Mouse (Mus musculus) neural tube, embryonic 13.5 days (tissue): ENCODE data around the gene Gm10491. TPM values are rescaled to one million over a fixed set of nuclear protein-coding genes. Genes with fewer than 3 reads are reported as not detected.

ENCODE experiments used
- ATAC-seq: fragments of 200-750 bp; cut with Nextera tagmentation; 2 replicates; pipeline ENCODE4 v1.8.0; 2017; ENCODE audit warnings: low read depth, mild to moderate bottlenecking, moderate TSS enrichment, moderate library complexity
- H3K27ac ChIP-seq: fragments of 300-500 bp; sonication (generic); replicated peaks from 2 replicates; pipeline ENCODE4 v1.5.1; 2015; ENCODE audit warnings: moderate library complexity, mild to moderate bottlenecking, inconsistent platforms
- H3K27me3 ChIP-seq: fragments of 300-500 bp; sonication (generic); 2 replicates; pipeline ENCODE4 v1.6.1; 2015; ENCODE audit warnings: mild to moderate bottlenecking, inconsistent platforms
- H3K36me3 ChIP-seq: fragments of 300-500 bp; sonication (generic); 2 replicates; pipeline ENCODE4 v1.6.1; 2015; ENCODE audit warnings: mild to moderate bottlenecking, inconsistent platforms
- H3K4me1 ChIP-seq: fragments of 300-500 bp; sonication (generic); replicated peaks from 2 replicates; pipeline ENCODE4 v1.6.1; 2015; ENCODE audit warnings: inconsistent platforms
- H3K4me2 ChIP-seq: fragments of 300-500 bp; sonication (generic); 2 replicates; pipeline ENCODE4 v1.6.1; 2015; ENCODE audit warnings: inconsistent platforms, mild to moderate bottlenecking, moderate library complexity
- H3K4me3 ChIP-seq: fragments of 300-500 bp; sonication (generic); 2 replicates; pipeline ENCODE4 v1.5.1; 2015; ENCODE audit warnings: mild to moderate bottlenecking, inconsistent platforms
- H3K9ac ChIP-seq: fragments of 300-500 bp; sonication (generic); 2 replicates; pipeline ENCODE4 v1.6.1; 2015; ENCODE audit warnings: moderate library complexity, mild to moderate bottlenecking, inconsistent platforms
- H3K9me3 ChIP-seq: fragments of 300-500 bp; sonication (generic); 2 replicates; pipeline ENCODE4 v1.6.1; 2016; ENCODE audit warnings: inconsistent platforms
- WGBS: fragments of 180-500 bp; shearing (Covaris S2); methylation state at CpG from one replicate; pipeline ENCODE4 v1.1.7; 2015; 5-methylcytosine and 5-hydroxymethylcytosine counted together
- polyA plus RNA-seq: library from polyadenylated mRNA; unstranded; fragments of >200 nt; fragmentation: Nextera tagmentation; extraction: Ambion mirVana; gene quantifications from 2 replicates; pipeline ENCODE4 v1.2.1, GENCODE M21; 2015

Gene Gm10491
- polyA plus RNA-seq, 1 experiment from 2014 or later = not detected

- peak; percentile 94 for ATAC-seq
- H3K27ac ChIP-seq = peak within 1 kb of the TSS; percentile 68
- no peaks in the 10 kb centered on the region for H3K27me3 ChIP-seq
- H3K9ac ChIP-seq = peak within 1 kb of the TSS; percentile 74
- no peaks in the 10 kb centered on the region for H3K9me3 ChIP-seq
- H3K4me2 ChIP-seq = peak within 1 kb of the TSS; percentile 82
- H3K4me3 ChIP-seq = peak within 1 kb of the TSS; percentile 53
- 18% methylated on average over 37 of the region's 38 CpGs for WGBS
- H3K36me3 ChIP-seq = peaks cover 15% of the 10 kb centered on the region
- peaks cover 22% of the 10 kb centered on the region for H3K4me1 ChIP-seq
Measured at GRCm38 (mm10) chrX:7878007-7878419, 29.6 kb downstream of the Gm10491 start, which contains the start of gene Pim2. Gene Pim2 (plus strand): TSS chrX:7878262.

GRCm38 (mm10) chrX:7869826-7870225, 37.8 kb downstream of the Gm10491 start:
- Histone ChIP-seq H3K9me3 (no peaks in the 10 kb centered on the region), H3K4me2 (no peak overlapping the region), H3K4me1 (no peaks in the 10 kb centered on the region), H3K27ac (no peak overlapping the region), H3K4me3 (no peak overlapping the region), H3K27me3 (no peaks in the 10 kb centered on the region), H3K36me3 (peaks cover 39% of the 10 kb centered on the region), H3K9ac (no peak overlapping the region)
- WGBS = 30% methylated on average over 3 of the region's 3 CpGs
- no peak for ATAC-seq

GRCm38 (mm10) chrX:7868506-7868905, 39.1 kb downstream of the Gm10491 start:
- Histone ChIP-seq H3K27ac (no peak overlapping the region), H3K36me3 (peaks cover 29% of the 10 kb centered on the region), H3K4me1 (no peaks in the 10 kb centered on the region), H3K4me3 (no peak overlapping the region), H3K27me3 (no peaks in the 10 kb centered on the region), H3K9me3 (no peaks in the 10 kb centered on the region), H3K4me2 (no peak overlapping the region), H3K9ac (no peak overlapping the region)
- ATAC-seq = no peak
- 58% methylated on average over 2 of the region's 2 CpGs for WGBS

GRCm38 (mm10) chrX:7867141-7867540, 40.5 kb downstream of the Gm10491 start:
- 100% methylated on average over 1 of the region's 1 CpGs for WGBS
- no peak overlapping the region for H3K4me3 ChIP-seq
- H3K36me3 ChIP-seq = peaks cover 18% of the 10 kb centered on the region
- no peaks in the 10 kb centered on the region for H3K9me3 ChIP-seq
- no peaks in the 10 kb centered on the region for H3K4me1 ChIP-seq
- no peak overlapping the region for H3K4me2 ChIP-seq
- no peak overlapping the region for H3K9ac ChIP-seq
- ATAC-seq = no peak
- H3K27ac ChIP-seq = no peak overlapping the region
- H3K27me3 ChIP-seq = no peaks in the 10 kb centered on the region

GRCm38 (mm10) chrX:7865786-7866185, 41.8 kb downstream of the Gm10491 start:
- Histone ChIP-seq H3K27ac (no peak overlapping the region), H3K4me3 (no peak overlapping the region), H3K27me3 (no peaks in the 10 kb centered on the region), H3K4me1 (no peaks in the 10 kb centered on the region), H3K9ac (no peak overlapping the region), H3K9me3 (no peaks in the 10 kb centered on the region), H3K36me3 (peaks cover 13% of the 10 kb centered on the region; the same call in 1 of the 2 replicates), H3K4me2 (no peak overlapping the region)
- 76% methylated on average over 2 of the region's 2 CpGs for WGBS
- ATAC-seq = no peak

GRCm38 (mm10) chrX:7865343-7865742, 42.3 kb downstream of the Gm10491 start:
- no peak overlapping the region for H3K4me2 ChIP-seq
- 80% methylated on average over 2 of the region's 2 CpGs for WGBS

GRCm38 (mm10) chrX:7864551-7864950, 43.1 kb downstream of the Gm10491 start:
- Histone ChIP-seq H3K27ac (no peak overlapping the region), H3K4me3 (no peak overlapping the region), H3K9ac (no peak overlapping the region), H3K27me3 (no peaks in the 10 kb centered on the region), H3K4me1 (no peaks in the 10 kb centered on the region), H3K9me3 (no peaks in the 10 kb centered on the region), H3K4me2 (no peak overlapping the region), H3K36me3 (peaks cover 15% of the 10 kb centered on the region; the same call in 1 of the 2 replicates)
- ATAC-seq = no peak
- 80% methylated on average over 3 of the region's 3 CpGs for WGBS

More at GRCm38 (mm10) chrX:7865343-7865742, 42.3 kb downstream of the Gm10491 start:
- no peak overlapping the region for H3K4me3 ChIP-seq
- H3K27me3 ChIP-seq = no peaks in the 10 kb centered on the region
- H3K27ac ChIP-seq = no peak overlapping the region
- ATAC-seq = no peak
- H3K9me3 ChIP-seq = no peaks in the 10 kb centered on the region
- H3K9ac ChIP-seq = no peak overlapping the region
- peaks cover 13% of the 10 kb centered on the region; the same call in 1 of the 2 replicates for H3K36me3 ChIP-seq
- no peaks in the 10 kb centered on the region for H3K4me1 ChIP-seq

- H3K27me3 ChIP-seq = no peaks in the 10 kb centered on the region
- 100% methylated on average over 1 of the region's 1 CpGs for WGBS
- no peak for ATAC-seq
Measured at GRCm38 (mm10) chrX:7863181-7863580, 44.5 kb downstream of the Gm10491 start.

GRCm38 (mm10) chrX:7859191-7859753, 48.4 kb downstream of the Gm10491 start:
- H3K27me3 ChIP-seq = no peaks in the 10 kb centered on the region
- no peak overlapping the region for H3K4me2 ChIP-seq
- H3K9me3 ChIP-seq = no peaks in the 10 kb centered on the region
- ATAC-seq = no peak
- H3K36me3 ChIP-seq = peaks cover 15% of the 10 kb centered on the region
- H3K4me3 ChIP-seq = no peak overlapping the region
- no peaks in the 10 kb centered on the region for H3K4me1 ChIP-seq
- no peak overlapping the region for H3K9ac ChIP-seq
- WGBS = 89% methylated on average over 3 of the region's 3 CpGs
- H3K27ac ChIP-seq = no peak overlapping the region

More at GRCm38 (mm10) chrX:7863181-7863580, 44.5 kb downstream of the Gm10491 start:
- Histone ChIP-seq H3K4me2 (no peak overlapping the region), H3K27ac (no peak overlapping the region), H3K9ac (no peak overlapping the region), H3K9me3 (no peaks in the 10 kb centered on the region), H3K4me1 (no peaks in the 10 kb centered on the region), H3K36me3 (peaks cover 18% of the 10 kb centered on the region; the same call in 1 of the 2 replicates), H3K4me3 (no peak overlapping the region)

Other genes starting within 250 kb of the Gm10491 start
- gene Plp2, start 236.4 kb downstream of the Gm10491 start, polyA plus RNA-seq = 27.2 and 33.4 TPM in 2 replicates
- 0.18 TPM in 1 of 2 replicates, not detected in the other for gene Magix, start 226.6 kb downstream of the Gm10491 start, polyA plus RNA-seq
- gene Gpkow, start 210.7 kb downstream of the Gm10491 start, polyA plus RNA-seq = 43.2 and 50.4 TPM in 2 replicates
- 35.0 and 36.5 TPM in 2 replicates for gene Wdr45, start 193.5 kb downstream of the Gm10491 start, polyA plus RNA-seq
- not detected in 2 replicates for gene Gm45208, start 185.6 kb downstream of the Gm10491 start, polyA plus RNA-seq
- 115 and 134 TPM in 2 replicates for gene Praf2, start 179.4 kb downstream of the Gm10491 start, polyA plus RNA-seq
- gene Ccdc120, start 156.9 kb downstream of the Gm10491 start, polyA plus RNA-seq = 39.3 and 43.2 TPM in 2 replicates
- 25.8 and 28.6 TPM in 2 replicates for gene Tfe3, start 145.3 kb downstream of the Gm10491 start, polyA plus RNA-seq
- 74.9 and 77.1 TPM in 2 replicates for gene Gripap1, start 118.1 kb downstream of the Gm10491 start, polyA plus RNA-seq
- 4.9 and 6.2 TPM in 2 replicates for gene Kcnd1, start 85.5 kb downstream of the Gm10491 start, polyA plus RNA-seq
- gene Otud5, start 66.5 kb downstream of the Gm10491 start, polyA plus RNA-seq = 51.8 and 52.2 TPM in 2 replicates
- 16.7 and 18.6 TPM in 2 replicates for gene Pim2, start 29.6 kb downstream of the Gm10491 start, polyA plus RNA-seq
- 42.3 and 45.2 TPM in 2 replicates for gene Slc35a2, start 23.8 kb downstream of the Gm10491 start, polyA plus RNA-seq
- 210 and 216 TPM in 2 replicates for gene Pqbp1, start 8.6 kb downstream of the Gm10491 start, polyA plus RNA-seq
- 150 and 160 TPM in 2 replicates for gene Timm17b, start 8.5 kb downstream of the Gm10491 start, polyA plus RNA-seq
- not detected in 2 replicates for gene Gm10490, start 1.7 kb upstream of the Gm10491 start, polyA plus RNA-seq
- 192 and 252 TPM in 2 replicates for gene Pcsk1n, start 12.0 kb upstream of the Gm10491 start, polyA plus RNA-seq
- gene Eras, start 20.8 kb upstream of the Gm10491 start, polyA plus RNA-seq = 0.24 TPM in 1 of 2 replicates, not detected in the other
- 52.2 and 53.4 TPM in 2 replicates for gene Hdac6, start 40.1 kb upstream of the Gm10491 start, polyA plus RNA-seq
- 0.56 and 0.73 TPM in 2 replicates for gene Gata1, start 70.2 kb upstream of the Gm10491 start, polyA plus RNA-seq
- not detected in 2 replicates for gene Glod5, start 110.7 kb upstream of the Gm10491 start, polyA plus RNA-seq
- 39.5 and 39.8 TPM in 2 replicates for gene Suv39h1, start 166.9 kb upstream of the Gm10491 start, polyA plus RNA-seq
- gene Was, start 182.7 kb upstream of the Gm10491 start, polyA plus RNA-seq = 0.24 TPM in 1 of 2 replicates, not detected in the other
- 47.8 and 51.7 TPM in 2 replicates for gene Wdr13, start 225.1 kb upstream of the Gm10491 start, polyA plus RNA-seq
- 336 and 349 TPM in 2 replicates for gene Rbm3, start 238.0 kb upstream of the Gm10491 start, polyA plus RNA-seq